Mouse (Mus musculus) kidney, adult 2 months (tissue): Measurements from ENCODE around the gene Olfml2a.

Experiments used
- CTCF ChIP-seq: fragments of 200-500 bp; conservative IDR thresholded peaks from 2 replicates; pipeline ENCODE4 v1.5.1; 2011; ENCODE audit warnings: low read depth, mild to moderate bottlenecking, control low read depth, low read length, moderate library complexity, mixed read lengths; ENCODE audit not compliant: insufficient read depth, insufficient read length
- POLR2A ChIP-seq: fragments of 200-500 bp; IDR thresholded peaks from one replicate; pipeline ENCODE4 v1.6.1; 2011; ENCODE audit warnings: low read depth, low read length, control low read depth

DNA sequence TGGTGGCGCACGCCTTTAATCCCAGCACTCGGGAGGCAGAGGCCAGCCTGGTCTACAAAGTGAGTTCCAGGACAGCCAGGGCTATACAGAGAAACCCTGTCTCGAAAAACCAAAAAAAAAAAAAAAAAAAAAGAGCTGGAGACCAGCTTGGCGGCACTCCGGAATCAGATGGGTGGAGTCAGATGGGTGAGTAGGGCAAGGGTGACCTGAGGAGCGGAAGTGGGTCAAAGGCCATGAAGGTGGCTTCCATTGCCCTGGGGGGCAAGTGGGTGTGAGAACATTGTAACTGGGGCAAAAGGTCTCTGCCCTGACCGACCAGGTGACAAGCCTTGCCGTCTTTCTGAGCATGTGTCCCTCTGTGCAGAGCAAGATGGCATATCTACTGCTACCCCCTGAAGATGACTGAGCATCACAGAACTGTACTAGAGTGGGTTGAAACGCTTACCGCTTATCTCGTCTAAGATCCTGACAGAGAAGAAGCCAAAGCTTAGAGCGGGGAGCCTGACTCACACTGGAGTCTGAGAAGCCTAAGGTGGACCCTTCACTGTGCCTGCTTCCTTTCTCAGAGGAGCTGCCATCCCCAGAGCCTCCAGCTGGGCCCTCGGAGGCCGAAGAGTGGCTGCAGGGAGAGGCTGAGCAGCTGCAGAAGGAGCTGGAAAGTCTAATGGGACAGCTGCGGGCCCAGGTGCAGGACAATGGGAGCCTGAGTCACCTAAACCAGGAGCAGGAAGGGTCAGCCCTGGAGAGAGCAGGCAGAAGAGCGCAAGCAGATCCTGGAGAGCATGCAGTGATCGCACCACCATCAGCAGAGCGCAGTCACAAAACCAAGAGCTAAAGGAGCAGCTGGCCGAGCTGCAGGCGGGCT is 44.4 kb downstream of the Olfml2a start:
- TF ChIP-seq POLR2A (no peak), CTCF (no peak)
